Mouse (Mus musculus): ENCODE data around the gene Dhx35. TPM values are rescaled to one million over a fixed set of nuclear protein-coding genes. Genes with fewer than 3 reads are reported as not detected.

Gene Dhx35
- polyA plus RNA-seq, 1 experiment from 2014 or later: 17.7 TPM

GRCm38 (mm10) chr2:158774886-158775285, 19.7 kb upstream of the Dhx35 start:
- H3K27ac ChIP-seq (replicated peaks): no peak overlapping the region
- H3K27me3 ChIP-seq (ENCODE audit: low read depth, poor library complexity, severe bottlenecking): no peaks in the 10 kb centered on the region
- peaks cover 53% of the 10 kb centered on the region for H3K4me1 ChIP-seq
- no peak overlapping the region for H3K4me3 ChIP-seq
- WGBS: 89% methylated on average over 8 of the region's 8 CpGs
- DNase-seq (ENCODE audit: low spot score): no peak
- peaks cover 81% of the 10 kb centered on the region for H3K36me3 ChIP-seq
- no peaks in the 10 kb centered on the region for H3K9me3 ChIP-seq (replicated peaks)

DNA sequence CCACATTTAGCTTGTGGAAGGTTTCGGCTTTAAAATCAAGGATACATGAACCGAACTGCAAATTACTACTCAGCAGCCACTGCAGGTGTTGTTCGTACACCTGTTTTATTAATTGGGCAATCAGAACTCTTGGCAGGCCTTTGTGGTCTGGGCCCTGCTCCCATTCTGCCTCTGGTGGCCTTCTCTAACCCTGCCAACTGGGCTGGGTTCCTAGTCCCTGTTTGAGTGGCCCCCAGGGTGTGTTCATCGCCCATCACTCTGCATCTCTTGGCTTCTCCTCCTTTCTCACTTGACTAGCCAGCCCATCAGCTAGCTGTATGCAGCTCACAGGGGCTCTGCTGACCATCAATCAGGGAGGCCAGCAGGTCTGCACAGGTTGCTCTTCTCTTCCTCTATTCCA, 17.9 kb upstream of the Dhx35 start:
- Histone ChIP-seq H3K4me3 (no peak overlapping the region), H3K27me3 (ENCODE audit: low read depth, poor library complexity, severe bottlenecking) (no peaks in the 10 kb centered on the region), H3K9me3 (replicated peaks) (no peaks in the 10 kb centered on the region), H3K4me1 (peaks cover 35% of the 10 kb centered on the region), H3K27ac (replicated peaks) (no peak overlapping the region), H3K36me3 (peaks cover 97% of the 10 kb centered on the region)
- 94% methylated on average over 4 of the region's 4 CpGs for WGBS
- no peak for DNase-seq (ENCODE audit: low spot score)

DNA sequence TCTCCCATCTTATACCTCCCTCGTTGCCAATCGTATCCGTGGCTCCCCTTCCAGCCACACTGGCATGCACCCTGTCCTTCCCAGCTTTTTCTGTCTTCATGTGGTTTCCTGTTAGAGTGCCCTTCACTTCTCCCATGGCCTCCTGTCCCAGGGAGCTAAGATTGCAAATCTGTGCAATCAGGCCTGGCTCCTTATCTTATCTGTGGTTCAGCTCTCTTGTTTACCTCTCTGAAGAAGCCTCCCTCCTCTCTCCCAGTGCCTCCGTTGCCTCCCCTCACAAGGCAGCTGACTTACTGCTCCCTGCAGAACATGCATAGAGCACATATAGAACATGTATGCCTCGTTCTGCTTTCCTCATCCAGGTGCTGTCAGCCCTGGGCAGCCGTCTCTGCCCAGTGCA, 17.1 kb upstream of the Dhx35 start:
- Histone ChIP-seq H3K4me1 (peaks cover 27% of the 10 kb centered on the region), H3K9me3 (replicated peaks) (no peaks in the 10 kb centered on the region), H3K27me3 (ENCODE audit: low read depth, poor library complexity, severe bottlenecking) (no peaks in the 10 kb centered on the region), H3K27ac (replicated peaks) (no peak overlapping the region), H3K4me3 (no peak overlapping the region), H3K36me3 (peaks cover 97% of the 10 kb centered on the region)
- 84% methylated on average over 6 of the region's 6 CpGs for WGBS
- no peak for DNase-seq (ENCODE audit: low spot score)

DNA sequence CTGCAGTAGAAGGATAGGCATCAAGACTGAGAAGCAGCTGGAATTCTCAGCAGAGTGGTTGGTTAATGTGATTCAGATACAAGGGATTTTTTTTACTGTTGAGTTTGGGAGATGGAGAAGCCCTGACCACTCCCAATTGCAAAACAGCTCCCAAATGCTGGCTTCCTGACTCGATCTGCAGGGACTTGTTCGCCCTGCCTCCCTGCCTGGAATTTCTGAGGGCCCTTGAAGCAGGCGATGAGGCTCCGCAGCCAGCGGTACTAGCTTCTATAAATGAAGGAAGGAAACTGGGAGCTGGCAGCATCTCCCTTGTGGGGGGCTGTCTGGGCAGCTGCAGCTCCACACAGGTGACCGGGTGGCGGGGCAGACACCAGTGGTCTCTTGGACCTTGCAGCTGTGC, 16.3 kb upstream of the Dhx35 start:
- no peak overlapping the region for H3K27ac ChIP-seq (replicated peaks)
- H3K4me3 ChIP-seq: no peak overlapping the region
- H3K4me1 ChIP-seq: peaks cover 23% of the 10 kb centered on the region
- peaks cover 97% of the 10 kb centered on the region for H3K36me3 ChIP-seq
- DNase-seq (ENCODE audit: low spot score): no peak
- no peaks in the 10 kb centered on the region for H3K9me3 ChIP-seq (replicated peaks)
- WGBS: 84% methylated on average over 7 of the region's 7 CpGs
- H3K27me3 ChIP-seq (ENCODE audit: low read depth, poor library complexity, severe bottlenecking): no peaks in the 10 kb centered on the region

DNA sequence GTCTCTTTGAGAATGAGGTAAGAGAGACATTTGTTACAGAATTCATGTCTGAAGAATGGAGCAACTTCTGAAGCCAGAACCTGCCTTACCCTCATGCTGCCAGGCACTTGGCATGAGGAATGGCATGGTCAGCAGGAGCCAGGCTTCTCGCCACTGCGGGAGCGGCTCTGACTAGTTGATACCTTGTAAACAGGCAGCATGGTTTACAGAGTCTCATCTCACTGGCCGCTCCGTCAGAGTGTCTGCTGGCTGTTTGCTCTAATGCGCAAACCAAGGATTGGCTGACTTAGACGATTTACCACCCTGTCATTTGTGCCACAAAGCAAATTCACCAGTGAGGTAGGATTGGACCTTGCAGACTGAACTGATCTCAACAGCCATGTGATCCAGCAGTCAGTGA, 13.5 kb upstream of the Dhx35 start:
- DNase-seq (ENCODE audit: low spot score): no peak
- Histone ChIP-seq H3K4me1 (peaks cover 13% of the 10 kb centered on the region), H3K36me3 (peaks cover 100% of the 10 kb centered on the region), H3K27ac (replicated peaks) (no peak overlapping the region), H3K4me3 (no peak overlapping the region), H3K27me3 (ENCODE audit: low read depth, poor library complexity, severe bottlenecking) (no peaks in the 10 kb centered on the region), H3K9me3 (replicated peaks) (no peaks in the 10 kb centered on the region)
- WGBS: 95% methylated on average over 7 of the region's 7 CpGs

DNA sequence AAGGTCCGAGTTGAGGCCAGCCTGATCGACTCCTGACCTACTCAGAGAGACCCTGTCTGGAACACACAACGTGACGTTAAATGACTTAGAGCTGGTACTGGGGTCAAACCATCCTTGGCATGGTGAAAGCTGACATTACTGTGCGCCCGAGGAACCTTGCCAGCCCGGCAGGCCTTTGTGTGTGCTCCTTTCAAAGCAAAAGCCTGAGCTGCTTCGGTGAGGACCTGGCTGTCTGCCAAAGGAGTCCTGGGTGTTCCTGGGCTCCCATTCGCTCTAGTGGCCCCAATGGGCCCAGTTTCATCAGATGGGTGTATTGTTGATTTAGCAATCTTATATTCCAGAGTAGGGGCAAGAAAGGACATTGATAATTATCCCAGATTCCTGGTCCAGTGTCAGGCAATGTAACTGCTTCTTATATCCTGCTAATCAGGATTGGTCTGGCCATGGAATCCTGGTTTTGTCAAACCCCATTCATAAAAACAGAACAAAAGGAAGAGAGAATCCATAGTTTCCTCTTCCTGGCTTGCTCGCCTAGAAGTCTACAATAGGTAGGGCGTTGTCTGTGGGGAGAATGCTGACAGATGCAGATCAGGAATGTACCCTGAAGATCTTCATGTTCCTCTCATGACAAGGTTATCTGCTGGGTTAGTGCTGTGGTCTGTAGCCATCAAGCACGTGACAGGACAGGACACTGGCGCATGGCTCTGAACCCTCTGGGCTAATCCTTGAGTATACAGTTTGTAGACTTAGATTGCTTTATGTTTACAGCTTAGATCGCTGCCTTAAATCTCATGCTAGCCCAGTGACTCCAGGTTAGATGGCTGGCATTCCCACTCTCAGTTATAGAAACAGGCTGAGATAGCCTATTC, 7.4 kb upstream of the Dhx35 start:
- peaks cover 12% of the 10 kb centered on the region for H3K4me1 ChIP-seq
- H3K9me3 ChIP-seq (replicated peaks): no peaks in the 10 kb centered on the region
- no peaks in the 10 kb centered on the region for H3K27me3 ChIP-seq (ENCODE audit: low read depth, poor library complexity, severe bottlenecking)
- no peak overlapping the region for H3K27ac ChIP-seq (replicated peaks)
- no peak overlapping the region for H3K4me3 ChIP-seq
- peaks cover 52% of the 10 kb centered on the region for H3K36me3 ChIP-seq
- WGBS: 91% methylated on average over 14 of the region's 14 CpGs
- no peak for DNase-seq (ENCODE audit: low spot score)

DNA sequence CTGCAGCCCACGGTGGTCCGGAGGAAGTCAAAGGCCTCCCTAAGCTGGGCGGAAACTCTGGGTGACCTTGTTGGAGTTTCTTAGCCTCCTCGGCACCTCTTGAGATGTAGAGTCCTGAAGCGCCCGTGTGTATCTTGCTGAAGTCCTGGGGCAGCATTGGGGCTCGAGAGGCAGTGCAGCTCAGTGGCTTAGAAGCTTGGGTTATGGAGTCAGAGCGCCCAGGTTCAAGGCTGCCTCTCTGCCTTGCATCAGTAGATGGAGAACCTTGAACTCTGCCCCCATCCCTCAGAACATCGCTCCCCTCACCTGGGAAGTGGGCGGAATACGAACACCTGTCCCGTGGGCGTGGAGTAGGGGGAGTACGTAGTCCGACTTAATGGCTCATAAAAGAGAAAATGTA, 436 bp downstream of the Dhx35 start:
- no peaks in the 10 kb centered on the region for H3K9me3 ChIP-seq (replicated peaks)
- H3K4me3 ChIP-seq: peak overlapping the region; percentile 76
- 12% methylated on average over 15 of the region's 15 CpGs for WGBS
- H3K36me3 ChIP-seq: peaks cover 7% of the 10 kb centered on the region
- peak overlapping the region; percentile 85 for H3K27ac ChIP-seq (replicated peaks)
- peaks cover 24% of the 10 kb centered on the region for H3K4me1 ChIP-seq
- H3K27me3 ChIP-seq (ENCODE audit: low read depth, poor library complexity, severe bottlenecking): no peaks in the 10 kb centered on the region
- no peak for DNase-seq (ENCODE audit: low spot score)

DNA sequence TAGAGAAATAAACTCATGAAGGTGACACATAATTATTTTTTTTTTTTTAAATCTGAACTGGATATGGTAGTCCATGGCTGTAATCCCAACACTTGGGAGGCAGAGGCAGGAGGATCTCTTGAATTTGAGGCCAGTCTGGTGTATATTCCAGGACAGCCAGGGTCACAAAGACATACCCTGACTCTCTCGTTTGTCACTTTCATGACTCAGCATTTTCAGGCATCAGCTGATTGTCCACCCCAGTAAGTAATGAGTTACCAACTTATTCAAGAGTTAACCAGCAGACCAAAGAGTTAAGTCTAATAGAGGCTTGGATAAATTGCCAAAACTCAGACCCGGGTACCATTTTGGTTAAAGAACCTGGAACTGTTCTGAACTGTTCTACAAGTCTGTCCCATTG, 1.3 kb downstream of the Dhx35 start:
- no peak overlapping the region for H3K4me3 ChIP-seq
- WGBS: 86% methylated on average over 2 of the region's 2 CpGs

DNA sequence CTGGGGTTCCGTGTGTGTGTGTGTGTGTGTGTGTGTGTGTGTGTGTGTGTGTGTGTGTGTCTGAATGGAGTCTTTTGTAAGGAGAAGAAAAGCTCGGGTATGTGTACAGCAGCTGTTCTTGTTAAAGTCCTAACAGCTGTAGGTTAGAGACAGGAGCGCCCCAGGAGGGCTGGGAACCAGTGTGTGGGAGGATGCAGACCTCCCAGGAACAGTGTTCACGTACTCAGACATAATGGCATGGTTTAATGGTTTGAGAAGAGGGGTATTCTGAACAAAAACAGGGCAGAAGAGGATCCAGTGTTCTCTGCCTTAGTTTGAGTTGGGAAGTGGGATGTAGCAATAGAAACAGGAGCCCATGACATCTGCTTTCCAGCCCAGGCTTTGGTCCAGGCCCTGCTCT, 4.7 kb downstream of the Dhx35 start:
- Histone ChIP-seq H3K36me3 (peaks cover 47% of the 10 kb centered on the region), H3K27me3 (ENCODE audit: low read depth, poor library complexity, severe bottlenecking) (no peaks in the 10 kb centered on the region), H3K27ac (replicated peaks) (no peak overlapping the region), H3K4me3 (no peak overlapping the region), H3K4me1 (peaks cover 14% of the 10 kb centered on the region), H3K9me3 (replicated peaks) (no peaks in the 10 kb centered on the region)
- no peak for DNase-seq (ENCODE audit: low spot score)
- 81% methylated on average over 4 of the region's 4 CpGs for WGBS

More for the DNA sequence above, 1.3 kb downstream of the Dhx35 start:
- Histone ChIP-seq H3K36me3 (peaks cover 16% of the 10 kb centered on the region), H3K9me3 (replicated peaks) (no peaks in the 10 kb centered on the region), H3K4me1 (peaks cover 24% of the 10 kb centered on the region), H3K27me3 (ENCODE audit: low read depth, poor library complexity, severe bottlenecking) (no peaks in the 10 kb centered on the region), H3K27ac (replicated peaks) (no peak overlapping the region)
- DNase-seq (ENCODE audit: low spot score): no peak

- no peak overlapping the region for H3K4me3 ChIP-seq
- no peaks in the 10 kb centered on the region for H3K27me3 ChIP-seq (ENCODE audit: low read depth, poor library complexity, severe bottlenecking)
- DNase-seq (ENCODE audit: low spot score): no peak
- no peak overlapping the region for H3K27ac ChIP-seq (replicated peaks)
- H3K4me1 ChIP-seq: peaks cover 6% of the 10 kb centered on the region; the same call in 1 of the 2 replicates
- peaks cover 57% of the 10 kb centered on the region for H3K36me3 ChIP-seq
- no peaks in the 10 kb centered on the region for H3K9me3 ChIP-seq (replicated peaks)
- WGBS: 96% methylated on average over 8 of the region's 8 CpGs
These were observed 6.2 kb downstream of the Dhx35 start for GRCm38 (mm10) chr2:158800788-158801187.

GRCm38 (mm10) chr2:158803575-158803974, 9.0 kb downstream of the Dhx35 start:
- Histone ChIP-seq H3K36me3 (peaks cover 76% of the 10 kb centered on the region), H3K27ac (replicated peaks) (no peak overlapping the region)
- WGBS: 90% methylated on average over 8 of the region's 8 CpGs

DNA sequence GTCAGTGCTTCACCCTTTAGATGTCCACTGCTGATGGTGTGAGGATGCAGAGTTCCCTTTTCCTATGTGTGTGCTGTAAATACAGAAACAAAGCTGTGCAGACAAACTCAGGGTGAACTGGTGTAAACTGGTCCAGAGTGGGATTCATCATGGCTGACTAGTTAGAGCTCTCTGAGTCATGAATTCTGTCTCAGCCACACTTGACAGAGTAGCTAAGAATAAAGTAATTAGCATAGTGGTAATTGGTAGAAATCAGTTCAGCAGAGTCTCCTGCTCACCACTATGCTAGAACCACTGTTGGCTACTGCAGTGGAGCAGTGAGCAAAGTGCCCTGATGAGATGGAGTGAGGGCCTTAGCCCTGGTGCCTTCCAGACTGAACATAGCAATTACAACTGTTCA, 21.1 kb downstream of the Dhx35 start:
- no peak for DNase-seq (ENCODE audit: low spot score)
- H3K36me3 ChIP-seq: peaks cover 68% of the 10 kb centered on the region

More at GRCm38 (mm10) chr2:158803575-158803974, 9.0 kb downstream of the Dhx35 start:
- H3K4me3 ChIP-seq: no peak overlapping the region
- no peaks in the 10 kb centered on the region for H3K9me3 ChIP-seq (replicated peaks)
- no peaks in the 10 kb centered on the region; the same call in 1 of the 2 replicates for H3K4me1 ChIP-seq
- DNase-seq (ENCODE audit: low spot score): no peak
- no peaks in the 10 kb centered on the region for H3K27me3 ChIP-seq (ENCODE audit: low read depth, poor library complexity, severe bottlenecking)

GRCm38 (mm10) chr2:158816239-158816638, 21.6 kb downstream of the Dhx35 start:
- Histone ChIP-seq H3K4me1 (no peaks in the 10 kb centered on the region), H3K36me3 (peaks cover 72% of the 10 kb centered on the region), H3K4me3 (no peak overlapping the region), H3K27me3 (ENCODE audit: low read depth, poor library complexity, severe bottlenecking) (no peaks in the 10 kb centered on the region), H3K27ac (replicated peaks) (no peak overlapping the region), H3K9me3 (replicated peaks) (no peaks in the 10 kb centered on the region)
- DNase-seq (ENCODE audit: low spot score): no peak
- WGBS: 92% methylated on average over 4 of the region's 4 CpGs

More for the DNA sequence above, 21.1 kb downstream of the Dhx35 start:
- H3K4me3 ChIP-seq: no peak overlapping the region
- H3K27me3 ChIP-seq (ENCODE audit: low read depth, poor library complexity, severe bottlenecking): no peaks in the 10 kb centered on the region
- H3K4me1 ChIP-seq: no peaks in the 10 kb centered on the region
- H3K27ac ChIP-seq (replicated peaks): no peak overlapping the region
- H3K9me3 ChIP-seq (replicated peaks): no peaks in the 10 kb centered on the region

All from midbrain, embryonic 10.5 days (tissue).